Mouse (Mus musculus): ENCODE data around the gene Dnaja1. TPM values are rescaled to one million over a fixed set of nuclear protein-coding genes. Genes with fewer than 3 reads are reported as not detected.

The Dnaja1 gene
- polyA plus RNA-seq (2014; fragmentation: Nextera tagmentation; extraction: Ambion mirVana): 317 and 358 TPM in 2 replicates

GRCm38 (mm10) chr4:40722011-40722666 is at the start of gene Dnaja1:
Gene Dnaja1, plus strand, starts transcription at chr4:40722150.
- Histone ChIP-seq H3K27me3 (ENCODE audit: control insufficient read depth, insufficient read depth, low read length) (no peaks in the 10 kb centered on the region), H3K4me3 (ENCODE audit: low read depth, low read length) (peak within 1 kb of the TSS; percentile 87), H3K9me3 (replicated peaks; ENCODE audit: control insufficient read depth, low read length) (no peaks in the 10 kb centered on the region), H3K9ac (ENCODE audit: low read depth, low read length) (peak within 1 kb of the TSS; percentile 97), H3K4me2 (peak within 1 kb of the TSS; percentile 83), H3K27ac (ENCODE audit: low read depth, low read length) (peak within 1 kb of the TSS; percentile 99), H3K4me1 (ENCODE audit: control insufficient read depth, insufficient read depth, low read length) (peaks cover 15% of the 10 kb centered on the region), H3K36me3 (ENCODE audit: control insufficient read depth, insufficient read depth, low read length) (peaks cover 7% of the 10 kb centered on the region)
- ATAC-seq (replicated peaks; ENCODE audit: insufficient number of reproducible peaks, low FRiP score, low TSS enrichment): peak; percentile 93
- WGBS (ENCODE audit: insufficient replicate concordance): under 1% methylated on average over 48 of the region's 54 CpGs

GRCm38 (mm10) chr4:40673526-40673925 is 48.4 kb upstream of the Dnaja1 start:
- Histone ChIP-seq H3K9ac (ENCODE audit: low read depth, low read length) (no peak overlapping the region), H3K36me3 (ENCODE audit: control insufficient read depth, insufficient read depth, low read length) (no peaks in the 10 kb centered on the region), H3K27ac (ENCODE audit: low read depth, low read length) (no peak overlapping the region), H3K4me3 (ENCODE audit: low read depth, low read length) (no peak overlapping the region), H3K27me3 (ENCODE audit: control insufficient read depth, insufficient read depth, low read length) (no peaks in the 10 kb centered on the region), H3K9me3 (replicated peaks; ENCODE audit: control insufficient read depth, low read length) (no peaks in the 10 kb centered on the region), H3K4me2 (no peak overlapping the region), H3K4me1 (ENCODE audit: control insufficient read depth, insufficient read depth, low read length) (no peaks in the 10 kb centered on the region; the same call in 1 of the 2 replicates)
- ATAC-seq (replicated peaks; ENCODE audit: insufficient number of reproducible peaks, low FRiP score, low TSS enrichment): no peak
- 91% methylated on average over 5 of the region's 5 CpGs for WGBS (ENCODE audit: insufficient replicate concordance)

- H3K27me3 ChIP-seq (ENCODE audit: control insufficient read depth, insufficient read depth, low read length): no peaks in the 10 kb centered on the region
- 17% methylated on average over 14 of the region's 14 CpGs for WGBS (ENCODE audit: insufficient replicate concordance)
- H3K4me3 ChIP-seq (ENCODE audit: low read depth, low read length): no peak overlapping the region
- no peak overlapping the region for H3K27ac ChIP-seq (ENCODE audit: low read depth, low read length)
- no peak overlapping the region for H3K9ac ChIP-seq (ENCODE audit: low read depth, low read length)
- H3K4me2 ChIP-seq: peak overlapping the region; percentile 51
- ATAC-seq (replicated peaks; ENCODE audit: insufficient number of reproducible peaks, low FRiP score, low TSS enrichment): no peak
- H3K9me3 ChIP-seq (replicated peaks; ENCODE audit: control insufficient read depth, low read length): no peaks in the 10 kb centered on the region
- H3K4me1 ChIP-seq (ENCODE audit: control insufficient read depth, insufficient read depth, low read length): no peaks in the 10 kb centered on the region; the same call in 1 of the 2 replicates
- no peaks in the 10 kb centered on the region for H3K36me3 ChIP-seq (ENCODE audit: control insufficient read depth, insufficient read depth, low read length)
Measured at GRCm38 (mm10) chr4:40676338-40676737, 45.6 kb upstream of the Dnaja1 start.

GRCm38 (mm10) chr4:40677132-40677531 is 44.8 kb upstream of the Dnaja1 start:
- Histone ChIP-seq H3K4me2 (peak overlapping the region; percentile 19; the same call in 1 of the 2 replicates), H3K27me3 (ENCODE audit: control insufficient read depth, insufficient read depth, low read length) (no peaks in the 10 kb centered on the region), H3K9ac (ENCODE audit: low read depth, low read length) (no peak overlapping the region), H3K4me1 (ENCODE audit: control insufficient read depth, insufficient read depth, low read length) (no peaks in the 10 kb centered on the region; the same call in 1 of the 2 replicates), H3K36me3 (ENCODE audit: control insufficient read depth, insufficient read depth, low read length) (no peaks in the 10 kb centered on the region), H3K4me3 (ENCODE audit: low read depth, low read length) (no peak overlapping the region), H3K9me3 (replicated peaks; ENCODE audit: control insufficient read depth, low read length) (no peaks in the 10 kb centered on the region), H3K27ac (ENCODE audit: low read depth, low read length) (no peak overlapping the region)
- WGBS (ENCODE audit: insufficient replicate concordance): 35% methylated on average over 5 of the region's 5 CpGs
- ATAC-seq (replicated peaks; ENCODE audit: insufficient number of reproducible peaks, low FRiP score, low TSS enrichment): no peak

GRCm38 (mm10) chr4:40680250-40680860 is 41.6 kb upstream of the Dnaja1 start:
- H3K4me2 ChIP-seq: no peak overlapping the region
- H3K4me3 ChIP-seq (ENCODE audit: low read depth, low read length): no peak overlapping the region
- no peak for ATAC-seq (replicated peaks; ENCODE audit: insufficient number of reproducible peaks, low FRiP score, low TSS enrichment)
- no peak overlapping the region for H3K27ac ChIP-seq (ENCODE audit: low read depth, low read length)
- 41% methylated on average over 5 of the region's 5 CpGs for WGBS (ENCODE audit: insufficient replicate concordance)
- H3K9me3 ChIP-seq (replicated peaks; ENCODE audit: control insufficient read depth, low read length): no peaks in the 10 kb centered on the region
- H3K36me3 ChIP-seq (ENCODE audit: control insufficient read depth, insufficient read depth, low read length): no peaks in the 10 kb centered on the region
- no peaks in the 10 kb centered on the region; the same call in 1 of the 2 replicates for H3K4me1 ChIP-seq (ENCODE audit: control insufficient read depth, insufficient read depth, low read length)
- no peaks in the 10 kb centered on the region for H3K27me3 ChIP-seq (ENCODE audit: control insufficient read depth, insufficient read depth, low read length)
- no peak overlapping the region for H3K9ac ChIP-seq (ENCODE audit: low read depth, low read length)

- Histone ChIP-seq H3K27me3 (ENCODE audit: control insufficient read depth, insufficient read depth, low read length) (no peaks in the 10 kb centered on the region), H3K4me1 (ENCODE audit: control insufficient read depth, insufficient read depth, low read length) (no peaks in the 10 kb centered on the region; the same call in 1 of the 2 replicates), H3K27ac (ENCODE audit: low read depth, low read length) (no peak overlapping the region), H3K4me2 (no peak overlapping the region), H3K9me3 (replicated peaks; ENCODE audit: control insufficient read depth, low read length) (no peaks in the 10 kb centered on the region), H3K4me3 (ENCODE audit: low read depth, low read length) (no peak overlapping the region), H3K9ac (ENCODE audit: low read depth, low read length) (no peak overlapping the region), H3K36me3 (ENCODE audit: control insufficient read depth, insufficient read depth, low read length) (peaks cover 8% of the 10 kb centered on the region)
- ATAC-seq (replicated peaks; ENCODE audit: insufficient number of reproducible peaks, low FRiP score, low TSS enrichment): no peak
- 18% methylated on average over 3 of the region's 3 CpGs for WGBS (ENCODE audit: insufficient replicate concordance)
Measured at GRCm38 (mm10) chr4:40681908-40682307, 40.0 kb upstream of the Dnaja1 start.

- H3K27ac ChIP-seq (ENCODE audit: low read depth, low read length): no peak overlapping the region
- H3K36me3 ChIP-seq (ENCODE audit: control insufficient read depth, insufficient read depth, low read length): peaks cover 8% of the 10 kb centered on the region
- WGBS (ENCODE audit: insufficient replicate concordance): 84% methylated on average over 5 of the region's 5 CpGs
- H3K27me3 ChIP-seq (ENCODE audit: control insufficient read depth, insufficient read depth, low read length): no peaks in the 10 kb centered on the region
- ATAC-seq (replicated peaks; ENCODE audit: insufficient number of reproducible peaks, low FRiP score, low TSS enrichment): no peak
- no peaks in the 10 kb centered on the region for H3K4me1 ChIP-seq (ENCODE audit: control insufficient read depth, insufficient read depth, low read length)
- H3K9me3 ChIP-seq (replicated peaks; ENCODE audit: control insufficient read depth, low read length): no peaks in the 10 kb centered on the region
- no peak overlapping the region for H3K4me3 ChIP-seq (ENCODE audit: low read depth, low read length)
- no peak overlapping the region for H3K4me2 ChIP-seq
- no peak overlapping the region for H3K9ac ChIP-seq (ENCODE audit: low read depth, low read length)
Measured at GRCm38 (mm10) chr4:40682359-40682758, 39.6 kb upstream of the Dnaja1 start.

GRCm38 (mm10) chr4:40683306-40683705 is 38.6 kb upstream of the Dnaja1 start:
- ATAC-seq (replicated peaks; ENCODE audit: insufficient number of reproducible peaks, low FRiP score, low TSS enrichment): no peak
- WGBS (ENCODE audit: insufficient replicate concordance): 84% methylated on average over 2 of the region's 2 CpGs
- H3K4me3 ChIP-seq (ENCODE audit: low read depth, low read length): no peak overlapping the region

More at GRCm38 (mm10) chr4:40683306-40683705, 38.6 kb upstream of the Dnaja1 start:
- H3K36me3 ChIP-seq (ENCODE audit: control insufficient read depth, insufficient read depth, low read length): peaks cover 8% of the 10 kb centered on the region
- H3K27me3 ChIP-seq (ENCODE audit: control insufficient read depth, insufficient read depth, low read length): no peaks in the 10 kb centered on the region
- no peak overlapping the region for H3K4me2 ChIP-seq
- H3K9ac ChIP-seq (ENCODE audit: low read depth, low read length): no peak overlapping the region
- H3K27ac ChIP-seq (ENCODE audit: low read depth, low read length): no peak overlapping the region
- H3K4me1 ChIP-seq (ENCODE audit: control insufficient read depth, insufficient read depth, low read length): no peaks in the 10 kb centered on the region
- no peaks in the 10 kb centered on the region for H3K9me3 ChIP-seq (replicated peaks; ENCODE audit: control insufficient read depth, low read length)

Measured in heart, embryonic 11.5 days (tissue).